Mouse (Mus musculus): Measurements from ENCODE around the gene Enkd1.

DNA sequence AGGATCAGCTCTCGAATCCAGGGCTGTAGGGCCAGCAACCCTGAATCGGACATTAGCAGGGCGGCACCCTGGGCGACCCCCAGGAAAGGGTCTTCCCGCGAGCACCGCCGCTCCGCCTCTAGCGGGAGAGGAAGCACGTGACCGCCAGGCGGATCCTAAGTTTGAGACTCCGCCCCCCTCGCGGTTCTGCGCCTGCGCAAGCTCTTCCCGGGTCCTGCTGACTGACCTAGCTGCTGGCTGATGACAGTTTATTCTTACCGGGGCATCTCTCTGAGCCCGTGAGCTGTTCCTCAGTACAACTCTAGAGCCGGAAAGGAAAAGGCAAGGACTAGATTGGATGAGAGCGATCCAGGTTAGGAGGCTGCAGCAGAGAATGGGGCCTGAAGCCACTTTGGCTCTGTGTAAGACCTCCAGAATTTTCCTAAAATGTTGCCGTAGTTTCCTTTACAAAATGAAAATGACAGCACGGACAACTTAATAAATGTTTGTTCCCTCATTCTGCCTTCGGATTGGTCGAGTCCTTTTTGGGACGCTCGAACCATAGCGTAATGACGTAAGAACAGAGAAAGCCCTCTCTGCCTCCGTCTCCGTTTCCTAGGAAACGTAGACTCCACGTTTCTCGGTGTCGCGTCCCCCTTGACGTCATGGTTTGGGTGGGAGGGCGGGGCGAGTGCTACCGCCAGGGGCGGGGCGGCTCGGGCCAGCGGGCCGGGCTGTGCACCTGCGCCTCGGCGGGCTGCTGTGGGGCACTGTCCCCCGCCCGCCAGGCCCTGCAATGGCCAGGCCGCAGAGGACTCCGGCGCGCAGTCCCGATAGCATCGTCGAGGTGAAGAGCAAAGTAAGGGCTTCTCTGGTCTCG lies 6.8 kb downstream of the Enkd1 start, which contains the start of the genes Acd and Pard6a:
- TF ChIP-seq CTCF (conservative IDR thresholded peaks at IDR 0.05; ENCODE audit: insufficient read depth, insufficient read length, low read depth, low read length) (no peak), POLR2A (IDR thresholded peaks at IDR 0.05; ENCODE audit: low read depth, low read length) (no peak)

Measured in kidney, adult 2 months (tissue).